Mouse (Mus musculus) C3H10T1/2 (cell line): ENCODE data around the gene Amy1. TPM values are rescaled to one million over a fixed set of nuclear protein-coding genes. Genes with fewer than 3 reads are reported as not detected.

Source experiments
- polyA plus RNA-seq, 2 experiments: library from polyadenylated mRNA; unstranded; fragments of >200 nt; fragmentation: generic; extraction: Trizol; gene quantifications; one replicate each; pipeline ENCODE4 v1.2.1; 2012; ENCODE audit warnings: missing spikeins in 2 of 2

Gene Amy1
- 1 to 10 TPM in 1 of 2 experiments, not detected in 1; 2.8 TPM for polyA plus RNA-seq

GRCm38 (mm10) chr3:113606599-113606998 lies at the start of gene Amy1:
Amy1 (minus strand) TSS chr3:113606699.

DNA sequence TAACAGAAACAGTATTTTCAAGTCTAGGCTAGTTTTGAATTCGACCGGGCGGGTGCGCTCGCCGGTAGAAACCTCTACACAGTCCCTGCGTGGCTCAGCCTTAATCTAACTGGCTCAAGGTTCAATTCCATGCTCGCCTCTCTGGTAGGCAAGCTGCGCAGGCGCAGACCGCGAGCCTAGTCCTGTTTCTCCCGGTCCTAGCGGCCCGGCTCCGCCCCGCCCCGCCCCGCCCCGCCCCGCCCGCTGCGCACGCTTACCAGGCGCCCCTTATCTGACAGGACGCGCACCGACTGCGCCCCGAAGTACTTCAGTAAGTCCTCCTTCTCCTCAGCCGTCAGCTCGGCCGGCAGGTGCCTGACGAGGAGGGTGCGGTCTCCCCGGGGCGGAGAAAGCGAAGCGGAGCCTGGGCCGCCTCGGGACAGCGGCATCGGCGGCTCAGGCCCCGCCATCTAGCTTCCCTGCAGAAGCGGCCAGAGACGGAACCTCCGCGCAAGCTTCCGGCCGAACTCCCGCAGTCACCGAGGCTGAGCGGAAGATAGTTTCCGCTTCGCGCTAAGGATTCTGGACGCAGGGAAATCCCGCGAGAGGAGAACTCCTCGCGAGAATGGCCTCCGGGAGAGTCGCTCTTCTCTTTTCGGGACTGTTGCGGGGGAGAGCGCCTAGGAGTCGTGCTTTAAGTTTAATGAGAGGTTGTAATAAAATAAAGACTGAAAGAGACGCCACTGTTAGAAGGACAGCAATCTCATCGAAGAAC lies 23.3 kb upstream of the Amy1 start, which contains the start of gene Rnpc3:
TSS of gene Rnpc3 (minus strand) at position 544 of the 754 bp plus-strand sequence.

GRCm38 (mm10) chr3:113532328-113532727 lies 74.2 kb downstream of the Amy1 start, which contains the start of gene Amy2a1:
Amy2a1 (minus strand) TSS chr3:113532428.

Other genes with a start within 250 kb of the Amy1 start
- gene Amy2a1, start 74.3 kb downstream of the Amy1 start, polyA plus RNA-seq, result not detected
- 1 to 10 TPM in 1 of 2 experiments, under 1 TPM in 1; 0.39 to 3.1 TPM for gene Rnpc3, start 23.4 kb upstream of the Amy1 start, polyA plus RNA-seq